Mouse (Mus musculus): ENCODE measurements around the gene Tent4a.

DNA sequence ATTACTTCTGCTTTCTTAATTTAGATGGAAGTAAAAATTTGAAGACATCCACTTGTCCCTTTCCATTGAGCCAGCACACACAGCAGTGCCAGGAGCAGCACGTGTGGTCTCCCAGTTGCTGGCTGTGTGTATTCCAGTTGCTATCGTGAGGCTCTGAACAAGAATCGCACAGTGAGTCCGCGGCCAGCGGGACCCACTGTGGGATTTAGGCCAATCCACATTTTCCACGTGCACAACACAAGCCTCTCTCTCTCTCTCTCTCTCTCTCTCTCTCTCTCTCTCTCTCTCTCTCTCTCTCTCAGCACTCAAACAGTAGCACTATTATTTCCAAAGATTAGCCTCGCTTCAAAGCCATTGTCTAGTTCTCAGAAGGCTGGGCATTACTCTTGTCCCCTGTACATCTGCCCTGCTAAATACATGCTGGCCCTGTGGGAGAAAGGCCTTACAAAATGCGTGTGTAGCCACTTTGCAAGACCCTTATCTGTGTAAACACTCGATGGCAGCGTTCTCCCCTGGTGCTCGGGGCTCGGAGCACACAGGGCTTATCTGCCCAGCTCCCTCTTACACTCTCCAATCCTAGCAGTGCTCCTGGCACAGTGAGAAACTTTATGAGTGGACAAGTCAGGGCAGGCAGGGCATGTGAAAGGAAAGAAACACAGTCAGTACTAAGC, 25.0 kb upstream of the Tent4a start:
- TF ChIP-seq GATA1 (IDR thresholded peaks at IDR 0.05; ENCODE audit: borderline replicate concordance, low read length) (no peak), FLI1 (IDR thresholded peaks at IDR 0.05; ENCODE audit: low read length) (no peak)
